Mouse (Mus musculus): ENCODE measurements around the gene Olfr1362.

Olfr1362 gene

GRCm38 (mm10) chr13:21613922-21614321 is at the start of gene Olfr1362:
Olfr1362 (minus strand) TSS chr13:21614022.
- DNase-seq, result no peak

- DNase-seq, result no peak
These were observed 49.5 kb upstream of the Olfr1362 start, which contains the start of gene Olfr1361 for GRCm38 (mm10) chr13:21663286-21663685. Olfr1361 (minus strand) TSS chr13:21663386.

GRCm38 (mm10) chr13:21642418-21642817 is 28.6 kb upstream of the Olfr1362 start, which contains the start of gene Olfr11:
Olfr11 (minus strand) TSS chr13:21642518.
- DNase-seq, result no peak

GRCm38 (mm10) chr13:21591618-21592017 is 22.2 kb downstream of the Olfr1362 start:
- DNase-seq, result no peak

GRCm38 (mm10) chr13:21581659-21582058 is 32.2 kb downstream of the Olfr1362 start, which contains the start of gene Olfr1364:
Olfr1364 (minus strand) TSS chr13:21581759.
- DNase-seq, result no peak

All from cerebellum, postnatal 25 days (tissue).